Mouse (Mus musculus) left cerebral cortex, adult 9 months (tissue): ENCODE data around the gene Ibtk.
"Not testable (repeated sequence)": the region's sequence is repeated elsewhere in the genome, so short reads cannot be mapped to it uniquely, and the experiment has no call there.

Experiments
- DNase-seq, 2 experiments: peaks; one replicate each; pipeline ENCODE4 v3.0.0; 2022; ENCODE audit warnings: low spot score in 2 of 2

Ibtk gene

GRCm38 (mm10) chr9:85749142-85749921 lies at the start of gene Ibtk:
TSS of gene Ibtk (minus strand) at chr9:85749334.
- peak; percentile 93 to 99 for DNase-seq

- DNase-seq, result not testable (repeated sequence)
Observed at GRCm38 (mm10) chr9:85791521-85791920, 42.4 kb upstream of the Ibtk start.

- DNase-seq, result no peak
Observed at GRCm38 (mm10) chr9:85780249-85780648, 31.1 kb upstream of the Ibtk start.

GRCm38 (mm10) chr9:85779458-85779857 lies 30.3 kb upstream of the Ibtk start:
- peak in 1 of 2 experiments; percentile 13 for DNase-seq

- peak in 1 of 2 experiments; percentile 11 for DNase-seq
Observed at GRCm38 (mm10) chr9:85777544-85777943, 28.4 kb upstream of the Ibtk start.

GRCm38 (mm10) chr9:85772280-85772679 lies 23.1 kb upstream of the Ibtk start:
- DNase-seq, result no peak

GRCm38 (mm10) chr9:85771454-85771853 lies 22.3 kb upstream of the Ibtk start:
- DNase-seq, result no peak

GRCm38 (mm10) chr9:85770369-85770768 lies 21.2 kb upstream of the Ibtk start:
- DNase-seq, result no peak

GRCm38 (mm10) chr9:85769057-85769789 lies 20.1 kb upstream of the Ibtk start:
- DNase-seq, result no peak

- no peak for DNase-seq
Observed at GRCm38 (mm10) chr9:85767255-85767654, 18.1 kb upstream of the Ibtk start.

GRCm38 (mm10) chr9:85762476-85762875 lies 13.3 kb upstream of the Ibtk start:
- DNase-seq, result no peak

- DNase-seq, result no peak
Observed at GRCm38 (mm10) chr9:85750797-85751196, 1.7 kb upstream of the Ibtk start.

- DNase-seq, result no peak
Observed at GRCm38 (mm10) chr9:85749922-85750509, 882 bp upstream of the Ibtk start.

GRCm38 (mm10) chr9:85748204-85749141 lies 661 bp downstream of the Ibtk start:
- DNase-seq, result peak; percentile 48 to 75

GRCm38 (mm10) chr9:85745566-85745965 lies 3.6 kb downstream of the Ibtk start:
- no peak for DNase-seq

- DNase-seq, result no peak
Observed at GRCm38 (mm10) chr9:85743358-85743757, 5.8 kb downstream of the Ibtk start.

- DNase-seq, result no peak
Observed at GRCm38 (mm10) chr9:85742107-85742506, 7.0 kb downstream of the Ibtk start.

- no peak for DNase-seq
Observed at GRCm38 (mm10) chr9:85739279-85739678, 9.9 kb downstream of the Ibtk start.

- no peak for DNase-seq
Observed at GRCm38 (mm10) chr9:85734821-85735220, 14.3 kb downstream of the Ibtk start.

- DNase-seq, result no peak
Observed at GRCm38 (mm10) chr9:85724078-85724477, 25.1 kb downstream of the Ibtk start.

- no peak for DNase-seq
Observed at GRCm38 (mm10) chr9:85717336-85717735, 31.8 kb downstream of the Ibtk start.

- DNase-seq, result no peak
Observed at GRCm38 (mm10) chr9:85707302-85707701, 41.8 kb downstream of the Ibtk start.
